Mouse (Mus musculus): ENCODE results near the gene Rhbdf2.
A peak's percentile ranks its signal among the peaks of the same experiment; 100 is the strongest.

The Rhbdf2 gene

GRCm38 (mm10) chr11:116589020-116589531, 37.7 kb downstream of the Rhbdf2 start:
- DNase-seq (ENCODE audit: low read depth, low spot score) = no peak

DNA sequence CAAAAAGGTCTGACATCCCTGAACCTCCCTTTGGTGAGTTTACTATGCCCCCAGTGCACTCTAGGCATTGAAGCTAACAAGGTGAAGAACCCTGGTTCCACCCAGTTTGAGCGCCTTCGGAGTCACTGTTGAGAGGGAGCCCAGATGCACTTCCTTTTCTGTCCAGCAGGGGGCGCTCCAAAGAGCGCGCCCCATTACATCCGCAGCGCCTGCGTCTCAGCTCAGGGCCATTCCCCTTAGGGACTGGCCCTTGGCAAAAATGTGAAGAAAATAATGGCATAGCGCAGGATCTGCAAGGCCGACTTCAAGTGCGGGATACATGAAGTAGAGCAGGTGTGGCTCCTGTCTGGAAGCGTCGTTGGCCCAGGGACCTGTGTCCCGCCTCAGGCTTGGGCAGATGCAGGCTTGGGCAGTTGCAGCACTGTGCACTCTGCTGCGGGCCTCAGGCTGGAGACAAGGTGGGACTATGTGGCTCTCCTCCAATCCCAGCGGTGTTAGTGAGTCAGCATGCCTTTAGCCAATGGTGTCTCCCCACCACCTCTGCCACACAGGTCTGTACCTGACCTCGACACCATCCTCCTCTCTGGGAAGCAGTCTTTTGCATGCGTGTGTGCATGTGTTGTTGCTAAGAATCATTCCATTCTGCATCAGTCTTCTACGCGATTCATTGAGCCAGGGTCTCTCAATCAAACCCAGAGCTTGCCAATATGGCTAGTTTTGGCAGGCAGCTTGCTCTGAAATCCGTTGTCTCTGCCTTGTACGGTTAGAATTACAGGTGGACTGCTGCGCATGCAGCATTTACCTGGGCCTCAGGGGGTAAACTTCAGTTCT, 39.8 kb downstream of the Rhbdf2 start:
- DNase-seq (ENCODE audit: low read depth, low spot score) = peak; percentile 77

- DNase-seq (ENCODE audit: low read depth, low spot score) = no peak
Measured at GRCm38 (mm10) chr11:116586310-116586709, 40.5 kb downstream of the Rhbdf2 start, which contains the start of gene Aanat. Gene Aanat, plus strand, starts transcription at chr11:116586432.

DNA sequence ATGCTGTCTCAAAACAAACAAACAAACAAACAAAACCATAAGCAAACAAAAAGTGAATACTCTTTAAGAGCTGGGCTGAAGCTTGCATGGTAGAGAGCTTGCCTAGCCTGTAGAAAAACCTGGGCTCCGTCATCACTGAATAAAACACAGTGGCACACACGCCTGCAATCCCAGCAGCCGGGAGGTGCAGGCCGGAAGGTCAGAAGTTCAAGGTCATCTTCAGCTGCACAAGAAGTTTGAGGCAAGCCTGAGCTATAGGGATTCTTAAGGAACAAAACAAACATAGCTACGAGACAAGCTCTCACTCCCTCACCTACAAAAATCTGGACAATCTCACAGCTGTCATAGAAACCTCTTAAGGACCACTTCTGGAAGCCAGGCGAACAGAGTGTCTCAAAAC, 41.1 kb downstream of the Rhbdf2 start:
- DNase-seq (ENCODE audit: low read depth, low spot score) = no peak

DNA sequence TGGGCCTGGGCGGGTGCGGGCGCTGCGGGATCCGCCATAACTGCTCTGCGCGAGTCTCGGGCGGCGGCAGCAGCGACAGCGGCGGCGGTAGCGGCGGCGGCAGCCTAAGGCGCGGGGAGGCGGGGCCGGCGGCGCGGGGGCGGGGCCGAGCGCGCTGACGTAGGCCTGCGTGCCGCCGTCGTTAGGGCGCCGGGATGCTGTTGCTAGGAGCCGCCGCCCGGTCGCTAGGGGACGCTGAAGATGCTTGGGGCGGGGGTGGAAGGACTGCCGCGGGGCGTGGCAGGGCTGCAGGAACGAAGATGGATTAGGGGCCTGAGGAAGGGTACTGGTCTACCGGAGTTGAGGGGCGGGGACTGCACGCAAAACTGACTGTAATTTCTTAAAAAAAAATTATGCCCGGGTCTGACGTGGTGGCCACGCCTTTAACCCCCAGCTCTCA, 45.4 kb downstream of the Rhbdf2 start, which contains the start of gene Ube2o:
TSS of gene Ube2o (minus strand) at position 72 of the 439 bp plus-strand sequence.
- DNase-seq (ENCODE audit: low read depth, low spot score) = peak; percentile 94

GRCm38 (mm10) chr11:116580711-116581375, 46.0 kb downstream of the Rhbdf2 start:
- peak; percentile 77 for DNase-seq (ENCODE audit: low read depth, low spot score)

GRCm38 (mm10) chr11:116580031-116580652, 46.7 kb downstream of the Rhbdf2 start:
- DNase-seq (ENCODE audit: low read depth, low spot score) = no peak

- DNase-seq (ENCODE audit: low read depth, low spot score) = no peak
Measured at GRCm38 (mm10) chr11:116579280-116579679, 47.5 kb downstream of the Rhbdf2 start.

DNA sequence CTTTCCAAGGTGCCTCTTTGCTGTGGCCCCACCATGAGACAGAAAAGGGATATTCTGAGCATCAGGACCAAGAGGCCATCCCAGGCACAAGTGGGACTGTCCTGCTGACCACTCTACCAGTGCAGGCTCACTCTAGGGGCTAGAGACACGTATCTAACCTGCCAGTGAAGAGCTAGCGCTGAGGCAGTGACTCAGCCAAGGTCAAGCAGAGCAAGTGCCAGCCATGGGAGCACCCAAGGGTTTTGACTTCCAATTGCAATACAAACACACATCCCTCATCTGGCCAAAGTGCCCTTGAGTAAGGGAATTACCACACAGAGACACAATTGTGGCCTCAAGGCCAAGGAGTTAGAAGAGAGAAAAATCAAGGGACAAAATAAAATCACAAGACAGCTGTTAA, 51.4 kb downstream of the Rhbdf2 start:
- no peak for DNase-seq (ENCODE audit: low read depth, low spot score)

DNA sequence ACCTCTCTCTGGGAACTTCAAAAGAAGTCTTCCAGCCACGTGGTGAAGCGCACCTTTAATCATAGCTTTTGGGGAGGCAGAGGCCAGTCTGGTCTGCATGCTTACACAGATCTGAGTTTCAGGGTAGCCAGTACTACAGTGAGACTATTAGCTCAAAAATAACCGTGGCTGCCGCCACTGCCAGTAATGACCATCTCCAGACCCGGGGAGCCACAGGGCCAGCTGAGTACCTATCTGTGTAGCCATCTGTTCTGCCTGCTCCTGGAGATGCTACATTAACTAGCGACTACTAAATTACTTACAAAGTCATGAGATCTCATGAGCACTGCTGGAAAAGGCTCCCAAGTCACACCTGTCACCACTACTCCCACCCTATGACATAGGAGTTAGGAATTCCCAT, 51.8 kb downstream of the Rhbdf2 start:
- no peak for DNase-seq (ENCODE audit: low read depth, low spot score)

- no peak for DNase-seq (ENCODE audit: low read depth, low spot score)
Measured at GRCm38 (mm10) chr11:116574486-116574885, 52.3 kb downstream of the Rhbdf2 start.

GRCm38 (mm10) chr11:116572756-116573543, 53.9 kb downstream of the Rhbdf2 start:
- peak; percentile 85 for DNase-seq (ENCODE audit: low read depth, low spot score)

GRCm38 (mm10) chr11:116571767-116572679, 54.8 kb downstream of the Rhbdf2 start:
- peak; percentile 56 for DNase-seq (ENCODE audit: low read depth, low spot score)

- DNase-seq (ENCODE audit: low read depth, low spot score) = no peak
Measured at GRCm38 (mm10) chr11:116570821-116571220, 56.0 kb downstream of the Rhbdf2 start.

DNA sequence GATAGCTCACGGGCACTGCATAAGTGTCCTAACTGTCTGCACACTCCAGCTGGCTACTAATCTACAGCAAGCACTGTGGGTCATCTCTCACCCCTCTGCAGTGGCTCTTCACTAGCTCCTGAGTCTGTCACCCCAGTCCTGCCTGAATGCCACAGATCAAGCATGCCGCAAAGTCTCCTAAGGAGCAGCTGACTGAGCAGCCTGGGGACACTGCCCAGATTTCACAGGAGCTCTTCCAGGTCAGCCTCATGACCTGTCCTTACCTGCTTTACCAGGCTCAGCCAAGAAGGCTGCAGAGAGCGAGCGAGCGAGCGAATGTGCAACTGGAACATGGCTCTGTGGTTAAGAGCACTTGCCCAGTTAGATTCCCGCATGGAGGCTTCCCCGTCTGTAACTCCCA, 59.3 kb downstream of the Rhbdf2 start:
- DNase-seq (ENCODE audit: low read depth, low spot score) = no peak

DNA sequence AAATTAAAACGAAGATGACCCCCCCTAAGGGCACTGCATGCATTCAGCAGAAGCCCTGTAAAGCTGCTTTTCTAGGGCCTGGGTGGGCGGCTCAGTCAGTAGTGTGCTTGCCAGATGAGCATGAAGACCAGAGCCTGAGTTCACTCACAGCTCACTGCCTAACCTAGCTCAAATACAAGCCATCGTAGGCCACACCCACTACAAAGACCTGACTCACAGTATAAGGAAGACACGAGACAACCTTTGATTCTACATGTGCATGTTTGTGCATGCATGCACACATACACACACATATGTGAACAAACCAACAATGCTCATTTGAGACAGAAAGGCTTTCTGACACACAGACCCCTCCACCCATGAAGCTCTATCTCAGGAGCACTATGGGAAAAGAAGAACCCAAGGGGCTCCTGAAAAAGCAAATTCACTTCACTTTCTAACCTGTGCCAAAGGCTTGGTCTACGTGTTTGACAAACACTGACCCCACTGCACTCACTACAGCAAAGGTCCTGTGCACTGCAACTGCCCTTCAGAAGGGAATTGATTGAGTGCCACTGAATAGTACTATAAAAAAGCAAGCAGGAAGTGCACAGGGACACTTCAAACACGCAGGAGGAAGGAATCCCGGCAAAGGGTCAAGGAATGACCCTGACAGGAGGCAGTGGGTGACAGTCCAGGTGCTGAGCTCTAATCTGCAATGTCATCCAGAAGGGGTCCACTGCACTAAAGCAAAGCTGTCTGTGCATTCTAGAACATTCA, 61.4 kb downstream of the Rhbdf2 start:
- no peak for DNase-seq (ENCODE audit: low read depth, low spot score)

GRCm38 (mm10) chr11:116556308-116556707, 70.5 kb downstream of the Rhbdf2 start:
- no peak for DNase-seq (ENCODE audit: low read depth, low spot score)

DNA sequence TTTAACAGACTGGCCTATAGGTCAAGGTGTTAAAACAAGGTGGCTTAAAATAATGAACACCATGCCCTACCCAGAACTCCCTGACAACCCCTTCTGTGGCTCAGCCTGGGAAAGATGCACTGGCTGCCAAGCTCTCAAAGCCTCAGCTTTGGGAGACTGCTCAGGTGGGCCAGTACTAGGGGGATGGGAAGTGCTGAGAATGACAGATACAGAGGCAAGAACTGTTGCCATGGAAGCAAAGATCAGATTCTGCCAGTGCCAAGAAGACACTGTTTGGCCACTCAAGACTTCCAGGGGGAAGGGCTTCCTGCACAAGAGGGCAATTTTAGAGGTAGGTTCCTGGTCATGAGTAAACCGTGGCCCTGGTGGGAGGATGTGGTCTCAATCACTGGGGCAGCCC, 71.2 kb downstream of the Rhbdf2 start:
- no peak for DNase-seq (ENCODE audit: low read depth, low spot score)

DNA sequence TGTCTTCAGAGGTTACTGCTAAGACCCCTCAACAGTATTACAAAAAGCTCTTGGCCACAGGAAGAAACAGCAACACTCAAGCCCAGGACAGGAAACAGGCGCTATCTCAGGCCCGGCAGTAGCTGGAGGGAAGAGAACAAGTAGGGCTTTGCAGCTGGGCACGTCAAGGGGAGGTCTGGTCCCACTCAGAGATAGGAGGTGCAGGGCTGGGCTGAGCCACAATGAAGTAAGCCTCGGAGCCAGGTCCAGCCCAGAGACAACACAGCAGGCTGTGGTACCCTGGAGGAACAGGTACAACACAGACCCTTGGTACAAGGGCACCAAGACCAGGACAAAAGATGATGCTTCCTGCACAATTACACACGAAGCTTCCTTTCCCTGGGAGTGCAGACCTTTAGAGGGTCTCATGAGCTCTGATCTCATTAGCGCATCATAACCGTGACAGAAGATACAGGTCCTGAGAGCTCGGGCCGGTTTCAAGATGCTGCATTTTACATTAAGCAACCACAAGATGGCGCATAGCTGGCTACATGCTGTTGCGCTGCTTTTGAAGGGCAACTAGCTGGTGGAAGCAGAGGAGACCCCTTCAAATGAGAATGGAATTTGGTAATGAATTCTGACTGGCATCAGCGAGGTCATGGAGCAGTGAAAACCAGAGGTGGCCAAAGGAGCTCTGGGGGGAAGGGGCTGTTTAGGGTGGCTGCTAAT, 72.5 kb downstream of the Rhbdf2 start:
- peak; percentile 67 for DNase-seq (ENCODE audit: low read depth, low spot score)
